Mouse (Mus musculus): ENCODE results near the gene Sphk1.
A peak's percentile ranks its signal among the peaks of the same experiment; 100 is the strongest.

The Sphk1 gene

GRCm38 (mm10) chr11:116531371-116532191 lies 856 bp downstream of the Sphk1 start:
- TF ChIP-seq POU5F1 (IDR thresholded peaks at IDR 0.05; ENCODE audit: borderline replicate concordance, low read length): no peak
- TF ChIP-seq NANOG (IDR thresholded peaks at IDR 0.05; ENCODE audit: borderline replicate concordance, low read length): no peak
- TF ChIP-seq CTCF (conservative IDR thresholded peaks at IDR 0.05; ENCODE audit: low read length): no peak
- H3K4me1 ChIP-seq (replicated peaks; ENCODE audit: low read depth, low read length): peaks cover 66% of the 10 kb centered on the region
- H3K36me3 ChIP-seq (ENCODE audit: insufficient read depth, low read length): no peaks in the 10 kb centered on the region
- H3K9me3 ChIP-seq (ENCODE audit: low read length): no peaks in the 10 kb centered on the region
- peak overlapping the region; percentile 83 for H3K4me3 ChIP-seq (replicated peaks; ENCODE audit: low read length)
- H3K27me3 ChIP-seq (ENCODE audit: insufficient read depth, low read length): peaks cover 85% of the 10 kb centered on the region

- Histone ChIP-seq H3K27me3 (ENCODE audit: insufficient read depth, low read length) (peaks cover 77% of the 10 kb centered on the region), H3K36me3 (ENCODE audit: insufficient read depth, low read length) (peaks cover 5% of the 10 kb centered on the region), H3K9me3 (ENCODE audit: low read length) (no peaks in the 10 kb centered on the region), H3K4me1 (replicated peaks; ENCODE audit: low read depth, low read length) (peaks cover 73% of the 10 kb centered on the region), H3K4me3 (replicated peaks; ENCODE audit: low read length) (peak overlapping the region; percentile 83)
- TF ChIP-seq CTCF (conservative IDR thresholded peaks at IDR 0.05; ENCODE audit: low read length) (no peak), NANOG (IDR thresholded peaks at IDR 0.05; ENCODE audit: borderline replicate concordance, low read length) (no peak), POU5F1 (IDR thresholded peaks at IDR 0.05; ENCODE audit: borderline replicate concordance, low read length) (no peak)
These were observed 1.6 kb downstream of the Sphk1 start for GRCm38 (mm10) chr11:116532262-116532809.

- Histone ChIP-seq H3K9me3 (ENCODE audit: low read length) (no peaks in the 10 kb centered on the region), H3K36me3 (ENCODE audit: insufficient read depth, low read length) (peaks cover 10% of the 10 kb centered on the region), H3K4me1 (replicated peaks; ENCODE audit: low read depth, low read length) (peaks cover 79% of the 10 kb centered on the region), H3K4me3 (replicated peaks; ENCODE audit: low read length) (peak overlapping the region; percentile 83), H3K27me3 (ENCODE audit: insufficient read depth, low read length) (peaks cover 72% of the 10 kb centered on the region)
- TF ChIP-seq CTCF (conservative IDR thresholded peaks at IDR 0.05; ENCODE audit: low read length): no peak
- no peak for TF ChIP-seq POU5F1 (IDR thresholded peaks at IDR 0.05; ENCODE audit: borderline replicate concordance, low read length)
- TF ChIP-seq NANOG (IDR thresholded peaks at IDR 0.05; ENCODE audit: borderline replicate concordance, low read length): no peak
These were observed 2.1 kb downstream of the Sphk1 start for GRCm38 (mm10) chr11:116532810-116533338.

- Histone ChIP-seq H3K4me3 (replicated peaks; ENCODE audit: low read length) (peak overlapping the region; percentile 83), H3K36me3 (ENCODE audit: insufficient read depth, low read length) (peaks cover 17% of the 10 kb centered on the region), H3K9me3 (ENCODE audit: low read length) (no peaks in the 10 kb centered on the region), H3K27me3 (ENCODE audit: insufficient read depth, low read length) (peaks cover 67% of the 10 kb centered on the region), H3K4me1 (replicated peaks; ENCODE audit: low read depth, low read length) (peaks cover 81% of the 10 kb centered on the region)
- TF ChIP-seq POU5F1 (IDR thresholded peaks at IDR 0.05; ENCODE audit: borderline replicate concordance, low read length) (no peak), CTCF (conservative IDR thresholded peaks at IDR 0.05; ENCODE audit: low read length) (no peak), NANOG (IDR thresholded peaks at IDR 0.05; ENCODE audit: borderline replicate concordance, low read length) (no peak)
These were observed 2.8 kb downstream of the Sphk1 start for GRCm38 (mm10) chr11:116533341-116534153.

GRCm38 (mm10) chr11:116534154-116534865 lies 3.6 kb downstream of the Sphk1 start:
- peak overlapping the region; percentile 83 for H3K4me3 ChIP-seq (replicated peaks; ENCODE audit: low read length)
- H3K36me3 ChIP-seq (ENCODE audit: insufficient read depth, low read length): peaks cover 25% of the 10 kb centered on the region
- TF ChIP-seq POU5F1 (IDR thresholded peaks at IDR 0.05; ENCODE audit: borderline replicate concordance, low read length): no peak
- TF ChIP-seq CTCF (conservative IDR thresholded peaks at IDR 0.05; ENCODE audit: low read length): peak; percentile 63

GRCm38 (mm10) chr11:116536685-116537084 lies 6.0 kb downstream of the Sphk1 start:
- Histone ChIP-seq H3K4me3 (replicated peaks; ENCODE audit: low read length) (no peak overlapping the region), H3K4me1 (replicated peaks; ENCODE audit: low read depth, low read length) (peaks cover 78% of the 10 kb centered on the region), H3K9me3 (ENCODE audit: low read length) (no peaks in the 10 kb centered on the region), H3K27me3 (ENCODE audit: insufficient read depth, low read length) (peaks cover 38% of the 10 kb centered on the region), H3K36me3 (ENCODE audit: insufficient read depth, low read length) (peaks cover 48% of the 10 kb centered on the region)
- no peak for TF ChIP-seq NANOG (IDR thresholded peaks at IDR 0.05; ENCODE audit: borderline replicate concordance, low read length)
- TF ChIP-seq CTCF (conservative IDR thresholded peaks at IDR 0.05; ENCODE audit: low read length): no peak
- no peak for TF ChIP-seq POU5F1 (IDR thresholded peaks at IDR 0.05; ENCODE audit: borderline replicate concordance, low read length)

More at GRCm38 (mm10) chr11:116534154-116534865, 3.6 kb downstream of the Sphk1 start:
- H3K9me3 ChIP-seq (ENCODE audit: low read length): no peaks in the 10 kb centered on the region
- peaks cover 59% of the 10 kb centered on the region for H3K27me3 ChIP-seq (ENCODE audit: insufficient read depth, low read length)
- peaks cover 81% of the 10 kb centered on the region for H3K4me1 ChIP-seq (replicated peaks; ENCODE audit: low read depth, low read length)

GRCm38 (mm10) chr11:116537388-116537787 lies 6.7 kb downstream of the Sphk1 start:
- TF ChIP-seq NANOG (IDR thresholded peaks at IDR 0.05; ENCODE audit: borderline replicate concordance, low read length): no peak
- TF ChIP-seq POU5F1 (IDR thresholded peaks at IDR 0.05; ENCODE audit: borderline replicate concordance, low read length): no peak
- no peak for TF ChIP-seq CTCF (conservative IDR thresholded peaks at IDR 0.05; ENCODE audit: low read length)
- Histone ChIP-seq H3K9me3 (ENCODE audit: low read length) (no peaks in the 10 kb centered on the region), H3K27me3 (ENCODE audit: insufficient read depth, low read length) (peaks cover 31% of the 10 kb centered on the region), H3K4me1 (replicated peaks; ENCODE audit: low read depth, low read length) (peaks cover 71% of the 10 kb centered on the region), H3K4me3 (replicated peaks; ENCODE audit: low read length) (no peak overlapping the region), H3K36me3 (ENCODE audit: insufficient read depth, low read length) (peaks cover 56% of the 10 kb centered on the region)

Measured in E14TG2a.4 (cell line).